Mouse (Mus musculus) liver, postnatal 0 days (tissue): ENCODE results near the gene Spock3. TPM values are rescaled to one million over a fixed set of nuclear protein-coding genes. Genes with fewer than 3 reads are reported as not detected.

ENCODE experiments used
- ATAC-seq: fragments of 200-750 bp; cut with Nextera tagmentation; 2 replicates; pipeline ENCODE4 v1.8.0; 2017; ENCODE audit warnings: mild to moderate bottlenecking, moderate library complexity
- DNase-seq: peaks from one replicate; pipeline ENCODE4 v3.0.0-alpha.2; 2016
- H3K27ac ChIP-seq: fragments of 300-500 bp; sonication (generic); 2 replicates; pipeline ENCODE4 v1.5.1; 2014; ENCODE audit warnings: antibody characterized with exemption, moderate library complexity, mild to moderate bottlenecking, low read depth
- H3K27me3 ChIP-seq: fragments of 300-500 bp; sonication (generic); 2 replicates; pipeline ENCODE4 v1.6.1; 2014; ENCODE audit warnings: low read length, control low read depth, mixed read lengths; ENCODE audit not compliant: insufficient read depth
- H3K36me3 ChIP-seq: fragments of 300-500 bp; sonication (generic); replicated peaks from 2 replicates; pipeline ENCODE4 v1.6.1; 2014; ENCODE audit warnings: mild to moderate bottlenecking, control low read depth, low read length, moderate library complexity, mixed read lengths; ENCODE audit not compliant: insufficient read depth
- H3K4me1 ChIP-seq: fragments of 300-500 bp; sonication (generic); 2 replicates; pipeline ENCODE4 v1.6.1; 2014; ENCODE audit warnings: antibody characterized with exemption, mild to moderate bottlenecking, control low read depth; ENCODE audit not compliant: insufficient read depth
- H3K4me2 ChIP-seq: fragments of 300-500 bp; sonication (generic); 2 replicates; pipeline ENCODE4 v1.6.1; 2014; ENCODE audit warnings: low read depth, mild to moderate bottlenecking, low read length, moderate library complexity, mixed read lengths
- H3K4me3 ChIP-seq: fragments of 300-500 bp; sonication (generic); 2 replicates; pipeline ENCODE4 v1.5.1; 2014; ENCODE audit warnings: low read depth, low read length
- H3K9ac ChIP-seq: fragments of 300-500 bp; sonication (generic); replicated peaks from 2 replicates; pipeline ENCODE4 v1.6.1; 2014; ENCODE audit warnings: mild to moderate bottlenecking, moderate library complexity
- H3K9me3 ChIP-seq: fragments of 300-500 bp; sonication (generic); 2 replicates; pipeline ENCODE4 v1.6.1; 2016; ENCODE audit warnings: mild to moderate bottlenecking, control low read depth, low read length, mixed read lengths
- CTCF ChIP-seq: sonication (generic); IDR thresholded peaks from 2 replicates; pipeline ENCODE4 v1.5.1; 2016; ENCODE audit warnings: antibody characterized with exemption, low read depth
- EP300 ChIP-seq: IDR thresholded peaks from 2 replicates; pipeline ENCODE4 v1.6.1; 2016; ENCODE audit warnings: antibody characterized with exemption, low read depth, mild to moderate bottlenecking
- WGBS: fragments of 180-500 bp; shearing (Covaris S2); extraction: QIAGEN DNeasy Blood & Tissue Kit; methylation state at CpG from one replicate; pipeline ENCODE4 v1.1.7; 2014; ENCODE audit not compliant: insufficient replicate concordance; 5-methylcytosine and 5-hydroxymethylcytosine counted together
- polyA plus RNA-seq: library from polyadenylated mRNA; unstranded; fragments of >200 nt; fragmentation: Nextera tagmentation; extraction: Ambion mirVana; gene quantifications from 2 replicates; pipeline ENCODE4 v1.2.1, GENCODE M21; 2015

The Spock3 gene
- polyA plus RNA-seq, 1 experiment from 2014 or later = not detected

GRCm38 (mm10) chr8:63169956-63170355 is 219.1 kb downstream of the Spock3 start:
- Histone ChIP-seq H3K36me3 (no peaks in the 10 kb centered on the region), H3K9ac (no peak overlapping the region), H3K27me3 (no peaks in the 10 kb centered on the region), H3K4me3 (no peak overlapping the region), H3K27ac (no peak overlapping the region), H3K9me3 (no peaks in the 10 kb centered on the region), H3K4me2 (no peak overlapping the region), H3K4me1 (no peaks in the 10 kb centered on the region)
- ATAC-seq = no peak
- DNase-seq = no peak
- TF ChIP-seq EP300 (no peak), CTCF (no peak)

- Histone ChIP-seq H3K9me3 (no peaks in the 10 kb centered on the region), H3K27me3 (no peaks in the 10 kb centered on the region), H3K4me2 (no peak overlapping the region), H3K9ac (no peak overlapping the region), H3K4me3 (no peak overlapping the region), H3K27ac (no peak overlapping the region), H3K4me1 (no peaks in the 10 kb centered on the region), H3K36me3 (no peaks in the 10 kb centered on the region)
- 69% methylated on average over 1 of the region's 1 CpGs for WGBS
- DNase-seq = no peak
- ATAC-seq = no peak
- TF ChIP-seq EP300 (no peak), CTCF (no peak)
Observed at GRCm38 (mm10) chr8:63181272-63181671, 230.5 kb downstream of the Spock3 start.

- Histone ChIP-seq H3K4me3 (no peak overlapping the region), H3K27ac (no peak overlapping the region), H3K9me3 (no peaks in the 10 kb centered on the region), H3K36me3 (no peaks in the 10 kb centered on the region), H3K9ac (no peak overlapping the region), H3K27me3 (no peaks in the 10 kb centered on the region), H3K4me1 (no peaks in the 10 kb centered on the region), H3K4me2 (no peak overlapping the region)
- no peak for DNase-seq
- no peak for TF ChIP-seq CTCF
- TF ChIP-seq EP300 = no peak
- no peak for ATAC-seq
Observed at GRCm38 (mm10) chr8:63258812-63259385, 308.1 kb downstream of the Spock3 start.

GRCm38 (mm10) chr8:63262516-63262915 is 311.7 kb downstream of the Spock3 start:
- no peak overlapping the region for H3K4me3 ChIP-seq
- DNase-seq = no peak
- H3K9me3 ChIP-seq = no peaks in the 10 kb centered on the region
- H3K4me2 ChIP-seq = no peak overlapping the region
- no peaks in the 10 kb centered on the region for H3K4me1 ChIP-seq
- H3K36me3 ChIP-seq = no peaks in the 10 kb centered on the region
- WGBS = 65% methylated on average over 4 of the region's 4 CpGs
- no peak for ATAC-seq
- H3K27me3 ChIP-seq = no peaks in the 10 kb centered on the region
- H3K27ac ChIP-seq = no peak overlapping the region
- no peak overlapping the region for H3K9ac ChIP-seq
- TF ChIP-seq EP300 (no peak), CTCF (no peak)

- TF ChIP-seq CTCF = no peak
- TF ChIP-seq EP300 = no peak
- H3K9me3 ChIP-seq = no peaks in the 10 kb centered on the region
- no peaks in the 10 kb centered on the region for H3K4me1 ChIP-seq
- ATAC-seq (no peak), DNase-seq (no peak)
- 79% methylated on average over 1 of the region's 1 CpGs for WGBS
- no peak overlapping the region for H3K4me2 ChIP-seq
- no peaks in the 10 kb centered on the region for H3K27me3 ChIP-seq
- H3K27ac ChIP-seq = no peak overlapping the region
- no peaks in the 10 kb centered on the region for H3K36me3 ChIP-seq
- no peak overlapping the region for H3K4me3 ChIP-seq
- no peak overlapping the region for H3K9ac ChIP-seq
Observed at GRCm38 (mm10) chr8:63335366-63335765, 384.6 kb downstream of the Spock3 start.

GRCm38 (mm10) chr8:63368580-63368979 is 417.8 kb downstream of the Spock3 start:
- DNase-seq (no peak), ATAC-seq (no peak)
- H3K4me3 ChIP-seq = no peak overlapping the region
- H3K4me1 ChIP-seq = no peaks in the 10 kb centered on the region
- 68% methylated on average over 6 of the region's 6 CpGs for WGBS
- H3K27ac ChIP-seq = no peak overlapping the region
- no peaks in the 10 kb centered on the region for H3K9me3 ChIP-seq
- H3K4me2 ChIP-seq = no peak overlapping the region
- H3K27me3 ChIP-seq = no peaks in the 10 kb centered on the region
- TF ChIP-seq CTCF (no peak), EP300 (no peak)
- H3K9ac ChIP-seq = no peak overlapping the region
- H3K36me3 ChIP-seq = no peaks in the 10 kb centered on the region

GRCm38 (mm10) chr8:63397659-63398058 is 446.9 kb downstream of the Spock3 start:
- Histone ChIP-seq H3K4me3 (no peak overlapping the region), H3K9me3 (no peaks in the 10 kb centered on the region)

More at GRCm38 (mm10) chr8:63397659-63398058, 446.9 kb downstream of the Spock3 start:
- TF ChIP-seq CTCF (no peak), EP300 (no peak)
- Histone ChIP-seq H3K27me3 (no peaks in the 10 kb centered on the region), H3K9ac (no peak overlapping the region), H3K4me1 (no peaks in the 10 kb centered on the region), H3K27ac (no peak overlapping the region), H3K36me3 (no peaks in the 10 kb centered on the region), H3K4me2 (no peak overlapping the region)
- DNase-seq (no peak), ATAC-seq (no peak)
